Mouse (Mus musculus): ENCODE data around the gene Wbp4. TPM values are rescaled to one million over a fixed set of nuclear protein-coding genes. Genes with fewer than 3 reads are reported as not detected.

Wbp4 gene
- polyA plus RNA-seq, 1 experiment from 2014 or later, result 48.6 TPM

- H3K36me3 ChIP-seq, result peaks cover 27% of the 10 kb centered on the region
- no peaks in the 10 kb centered on the region for H3K9me3 ChIP-seq
- no peak overlapping the region for H3K4me3 ChIP-seq (replicated peaks)
- ATAC-seq (ENCODE audit: insufficient number of reproducible peaks, insufficient read depth, low FRiP score, low TSS enrichment, low read depth), result no peak
- 69% methylated on average over 2 of the region's 2 CpGs for WGBS
- no peaks in the 10 kb centered on the region for H3K27me3 ChIP-seq
- no peak overlapping the region for H3K9ac ChIP-seq (replicated peaks)
- no peak overlapping the region for H3K4me2 ChIP-seq
- H3K4me1 ChIP-seq (replicated peaks), result no peaks in the 10 kb centered on the region
- no peak overlapping the region for H3K27ac ChIP-seq
These were observed 70.7 kb downstream of the Wbp4 start for GRCm38 (mm10) chr14:79410662-79411061.

Other genes with a start within 250 kb of the Wbp4 start
- not detected in 2 replicates for gene Zfp957, start 234.2 kb downstream of the Wbp4 start, polyA plus RNA-seq (2016; fragmentation: Nextera tagmentation; extraction: Ambion mirVana)
- gene Rgcc, start 179.9 kb downstream of the Wbp4 start, polyA plus RNA-seq (2016; fragmentation: Nextera tagmentation; extraction: Ambion mirVana), result 25.6 and 28.6 TPM in 2 replicates
- 56.6 and 60.0 TPM in 2 replicates for gene Naa16, start 90.7 kb downstream of the Wbp4 start, polyA plus RNA-seq (2016; fragmentation: Nextera tagmentation; extraction: Ambion mirVana)
- 11.0 and 12.7 TPM in 2 replicates for gene Mtrf1, start 83.7 kb downstream of the Wbp4 start, polyA plus RNA-seq (2016; fragmentation: Nextera tagmentation; extraction: Ambion mirVana)
- gene Kbtbd7, start 55.0 kb downstream of the Wbp4 start, polyA plus RNA-seq (2016; fragmentation: Nextera tagmentation; extraction: Ambion mirVana), result 18.3 and 19.6 TPM in 2 replicates
- 4.3 and 4.8 TPM in 2 replicates for gene Kbtbd6, start 29.7 kb downstream of the Wbp4 start, polyA plus RNA-seq (2016; fragmentation: Nextera tagmentation; extraction: Ambion mirVana)
- gene Elf1, start 326 bp downstream of the Wbp4 start, polyA plus RNA-seq (2016; fragmentation: Nextera tagmentation; extraction: Ambion mirVana), result 8.8 and 10.2 TPM in 2 replicates
- 142 and 143 TPM in 2 replicates for gene Sugt1, start 106.2 kb upstream of the Wbp4 start, polyA plus RNA-seq (2016; fragmentation: Nextera tagmentation; extraction: Ambion mirVana)
- 25.1 and 34.2 TPM in 2 replicates for gene Cnmd, start 180.7 kb upstream of the Wbp4 start, polyA plus RNA-seq (2016; fragmentation: Nextera tagmentation; extraction: Ambion mirVana)

All from limb, embryonic 12.5 days (tissue).